Mouse (Mus musculus) liver, embryonic 14.5 days (tissue): ENCODE results near the gene Pnrc2. TPM values are rescaled to one million over a fixed set of nuclear protein-coding genes. Genes with fewer than 3 reads are reported as not detected.

Source experiments
- ATAC-seq: fragments of 200-750 bp; cut with Nextera tagmentation; 2 replicates; pipeline ENCODE4 v1.8.0; 2017; ENCODE audit warnings: moderate number of reproducible peaks, mild to moderate bottlenecking, moderate library complexity; ENCODE audit not compliant: insufficient read depth
- DNase-seq, 3 experiments: peaks; one replicate each; pipeline ENCODE4 v3.0.0-alpha.2; 2012 to 2013; ENCODE audit warnings: low read depth in 3 of 3, low spot score in 3 of 3
- H3K27ac ChIP-seq: fragments of 300-500 bp; sonication (generic); 2 replicates; pipeline ENCODE4 v1.5.1; 2014; ENCODE audit warnings: moderate library complexity, mild to moderate bottlenecking, control low read depth, inconsistent platforms
- H3K27me3 ChIP-seq: fragments of 300-500 bp; sonication (generic); 2 replicates; pipeline ENCODE4 v1.6.1; 2014; ENCODE audit warnings: mild to moderate bottlenecking, low read length, moderate library complexity; ENCODE audit not compliant: control insufficient read depth, insufficient read depth
- H3K36me3 ChIP-seq: fragments of 300-500 bp; sonication (generic); replicated peaks from 2 replicates; pipeline ENCODE4 v1.6.1; 2014; ENCODE audit warnings: low read depth; ENCODE audit not compliant: control insufficient read depth, insufficient read depth
- H3K4me1 ChIP-seq, 2 experiments: fragments of 200-500 bp in 1 of 2; fragments of 300-500 bp in 1 of 2; sonication (generic) in 1 of 2; replicated peaks; 2 replicates each; pipeline ENCODE4 v1.6.1; 2012 to 2014; ENCODE audit warnings: antibody characterized with exemption in 1 of 2, inconsistent platforms in 1 of 2, low read length in 1 of 2; ENCODE audit not compliant: control insufficient read depth in 2 of 2, insufficient read depth in 2 of 2
- H3K4me2 ChIP-seq: fragments of 300-500 bp; sonication (generic); 2 replicates; pipeline ENCODE4 v1.6.1; 2014; ENCODE audit warnings: low read depth, mild to moderate bottlenecking, control low read depth, moderate library complexity
- H3K4me3 ChIP-seq, 2 experiments: fragments of 200-500 bp in 1 of 2; fragments of 300-500 bp in 1 of 2; sonication (generic) in 1 of 2; 2 replicates each; pipeline ENCODE4 v1.5.1; 2012 to 2014; ENCODE audit warnings: low read depth in 2 of 2, low read length in 2 of 2, mild to moderate bottlenecking in 2 of 2, control low read depth in 1 of 2, inconsistent platforms in 1 of 2, moderate library complexity in 1 of 2; ENCODE audit not compliant: insufficient read depth in 1 of 2
- H3K9ac ChIP-seq: fragments of 300-500 bp; sonication (generic); replicated peaks from 2 replicates; pipeline ENCODE4 v1.6.1; 2014; ENCODE audit warnings: mild to moderate bottlenecking, control low read depth, moderate library complexity
- H3K9me3 ChIP-seq: fragments of 300-500 bp; sonication (generic); 2 replicates; pipeline ENCODE4 v1.6.1; 2016; ENCODE audit warnings: low read length, mixed read lengths; ENCODE audit not compliant: control insufficient read depth
- CTCF ChIP-seq: IDR thresholded peaks from 2 replicates; pipeline ENCODE4 v1.5.1; 2016; ENCODE audit warnings: antibody characterized with exemption, low read depth, control low read depth
- EP300 ChIP-seq: IDR thresholded peaks from 2 replicates; pipeline ENCODE4 v1.6.1; 2016; ENCODE audit warnings: antibody characterized with exemption, low read depth
- WGBS: fragments of 180-500 bp; shearing (Covaris S2); extraction: QIAGEN DNeasy Blood & Tissue Kit; methylation state at CpG from one replicate; pipeline ENCODE4 v1.1.7; 2014; ENCODE audit not compliant: insufficient replicate concordance; 5-methylcytosine and 5-hydroxymethylcytosine counted together
- polyA plus RNA-seq, 2 experiments: library from polyadenylated mRNA; depleted of rRNA in 1 of 2; stranded (reverse) in 1 of 2; unstranded in 1 of 2; fragments of >200 nt; fragmentation: Nextera tagmentation in 1 of 2; extraction: Ambion mirVana in 1 of 2; gene quantifications; 2 replicates each; pipeline versions ENCODE4 v1.2.1 to v1.2.3; 2012 to 2014

Gene Pnrc2
- polyA plus RNA-seq, 2 experiments = 43.4 to 80.2 TPM

- Histone ChIP-seq H3K4me3 (no peak overlapping the region), H3K36me3 (no peaks in the 10 kb centered on the region), H3K27me3 (no peaks in the 10 kb centered on the region), H3K9ac (no peak overlapping the region), H3K27ac (no peak overlapping the region), H3K4me2 (no peak overlapping the region), H3K9me3 (no peaks in the 10 kb centered on the region), H3K4me1 (peaks cover 7 to 36% of the 10 kb centered on the region in 2 experiments)
- no peak for TF ChIP-seq EP300
- no peak for TF ChIP-seq CTCF
- DNase-seq (no peak), ATAC-seq (no peak)
- WGBS = 75% methylated on average over 5 of the region's 5 CpGs
These were observed 26.4 kb upstream of the Pnrc2 start for GRCm38 (mm10) chr4:135900008-135900407.

GRCm38 (mm10) chr4:135899050-135899448, 25.4 kb upstream of the Pnrc2 start:
- TF ChIP-seq EP300 = no peak
- 0 out of 2 replicates have a peak, but pooled peaks have one; percentile 11 for TF ChIP-seq CTCF
- Histone ChIP-seq H3K27ac (no peak overlapping the region), H3K4me2 (no peak overlapping the region), H3K9me3 (no peaks in the 10 kb centered on the region), H3K9ac (no peak overlapping the region), H3K27me3 (no peaks in the 10 kb centered on the region), H3K4me1 (peaks cover 7 to 40% of the 10 kb centered on the region in 2 experiments), H3K4me3 (no peak overlapping the region), H3K36me3 (no peaks in the 10 kb centered on the region)
- ATAC-seq = no peak
- 44% methylated on average over 7 of the region's 7 CpGs for WGBS
- DNase-seq = no peak

- Histone ChIP-seq H3K9ac (peak overlapping the region; percentile 49), H3K4me2 (peak overlapping the region; percentile 53), H3K9me3 (no peaks in the 10 kb centered on the region), H3K27ac (peak overlapping the region; percentile 73), H3K36me3 (no peaks in the 10 kb centered on the region), H3K27me3 (no peaks in the 10 kb centered on the region), H3K4me3 (no peak overlapping the region; a peak in 1 of 4 replicates), H3K4me1 (peaks cover 7 to 40% of the 10 kb centered on the region in 2 experiments)
- 8% methylated on average over 8 of the region's 9 CpGs for WGBS
- TF ChIP-seq CTCF (no peak), EP300 (peak; percentile 41; the same call in 1 of the 2 replicates)
- ATAC-seq (peak; percentile 90), DNase-seq (peak; percentile 78 to 86 (median 79))
These were observed 24.9 kb upstream of the Pnrc2 start for GRCm38 (mm10) chr4:135898380-135899049.

GRCm38 (mm10) chr4:135896157-135896556, 22.5 kb upstream of the Pnrc2 start:
- TF ChIP-seq EP300 (no peak), CTCF (no peak)
- H3K4me3 ChIP-seq = peak overlapping the region; percentile 17 to 36
- ATAC-seq (no peak), DNase-seq (no peak)
- H3K9ac ChIP-seq = peak overlapping the region; percentile 47
- WGBS = 19% methylated on average over 6 of the region's 6 CpGs
- H3K9me3 ChIP-seq = no peaks in the 10 kb centered on the region
- peaks cover 10 to 48% of the 10 kb centered on the region in 2 experiments for H3K4me1 ChIP-seq
- no peaks in the 10 kb centered on the region for H3K27me3 ChIP-seq
- H3K4me2 ChIP-seq = peak overlapping the region; percentile 58
- H3K27ac ChIP-seq = peak overlapping the region; percentile 25; the same call in 1 of the 2 replicates
- no peaks in the 10 kb centered on the region for H3K36me3 ChIP-seq

- Histone ChIP-seq H3K27ac (peak within 1 kb of the TSS; percentile 26), H3K36me3 (no peaks in the 10 kb centered on the region), H3K27me3 (no peaks in the 10 kb centered on the region), H3K4me2 (peak within 1 kb of the TSS; percentile 58), H3K9me3 (no peaks in the 10 kb centered on the region), H3K4me3 (peak within 1 kb of the TSS; percentile 36 to 38), H3K4me1 (peaks cover 10 to 48% of the 10 kb centered on the region in 2 experiments), H3K9ac (peak within 1 kb of the TSS; percentile 47)
- 16% methylated on average over 8 of the region's 8 CpGs for whole genome bisulfite sequencing
- DNase-seq (no peak), ATAC-seq (no peak)
- TF ChIP-seq CTCF (no peak), EP300 (no peak)
These were observed 21.5 kb upstream of the Pnrc2 start, which contains the start of gene Cnr2 for GRCm38 (mm10) chr4:135895071-135895571. Gene Cnr2 (plus strand): TSS chr4:135895394.
